ENCODE assay signal across 26 mouse cellular contexts in genomic region chr1:87001365-87001764, GRCm38 (mm10).
DNase-seq lines count a peak whose midpoint lies in the region; ATAC-seq and TF ChIP-seq lines count a peak whose summit lies in the region.
"Had no signal": no experiment of that assay in that cellular context is flagged by ENCODE, and none has a peak within 500 bp of the region (broad histone marks: within the 10 kb centered on the region; RNA-seq: fewer than 3 reads in every experiment).

No protein-coding gene starts in this region.

- no peak for TF ChIP-seq CTCF in heart, adult 2 months (IDR thresholded peaks at IDR 0.05)

- no peak overlapping the region for H3K9ac ChIP-seq in heart, adult 2 months (ENCODE audit: low read depth, low read length)
- H3K9ac ChIP-seq in hindbrain, embryonic 15.5 days, result no peak overlapping the region
- H3K9ac ChIP-seq: embryonic facial prominence, embryonic 15.5 days; forebrain, embryonic 13.5 days; kidney, embryonic 15.5 days; liver, embryonic 14.5 days; lung, embryonic 14.5 days; midbrain, embryonic 15.5 days; stomach, embryonic 15.5 days had no signal

- no peak overlapping the region for H3K27ac ChIP-seq in heart, adult 2 months
- H3K27ac ChIP-seq in hindbrain, embryonic 15.5 days (replicated peaks), result peak overlapping the region; percentile 31; the same call in 1 of the 2 replicates
- H3K27ac ChIP-seq: embryonic facial prominence, embryonic 15.5 days; forebrain, embryonic 13.5 days; kidney, embryonic 15.5 days; liver, embryonic 14.5 days; midbrain, embryonic 15.5 days; stomach, embryonic 15.5 days had no signal

- peak; percentile 77 for DNase-seq in heart, adult 11 months
- DNase-seq in heart, adult 2 months, result no peak
- DNase-seq in urinary bladder, postnatal 14 days (ENCODE audit: low spot score), result peak; percentile 4
- no peak for DNase-seq in urinary bladder, postnatal 4 days (ENCODE audit: low spot score in 2 of 2)
- DNase-seq in right cerebral cortex, postnatal 36 days (ENCODE audit: low spot score in 2 of 2), result no peak
- DNase-seq in retina, embryonic 14.5 days (ENCODE audit: low spot score), result no peak
- DNase-seq: adrenal gland, adult 2 months; adrenal gland, postnatal 36 days; cerebellum, adult 9-10 months; heart, postnatal 36 days; kidney, adult 18-20 months; kidney, postnatal 25 days; liver; lung, embryonic 14.5 days had no signal

- H3K4me1 ChIP-seq in heart, adult 2 months (ENCODE audit: control insufficient read depth, insufficient read depth, low read length), result no peaks in the 10 kb centered on the region
- peaks cover 10% of the 10 kb centered on the region; the same call in 1 of the 2 replicates for H3K4me1 ChIP-seq in hindbrain, embryonic 15.5 days (replicated peaks)
- H3K4me1 ChIP-seq: embryonic facial prominence, embryonic 15.5 days; stomach, embryonic 15.5 days had no signal

- intact Hi-C loops in heart, adult 2 months (cut with DNase I), result no loop called here

- TF ChIP-seq POLR2A in heart, adult 2 months (IDR thresholded peaks at IDR 0.05; ENCODE audit: insufficient read depth, low read depth, low read length), result no peak

- H3K4me2 ChIP-seq in hindbrain, embryonic 15.5 days, result no peak overlapping the region
- H3K4me2 ChIP-seq: embryonic facial prominence, embryonic 15.5 days; forebrain, embryonic 13.5 days; heart, embryonic 11.5 days; kidney, embryonic 15.5 days; lung, embryonic 14.5 days; midbrain, embryonic 15.5 days; stomach, embryonic 15.5 days had no signal

- TF ChIP-seq EP300 in heart, adult 2 months (IDR thresholded peaks at IDR 0.05; ENCODE audit: insufficient read depth, low read depth, low read length), result no peak

- H3K79me2 ChIP-seq in heart, adult 2 months (replicated peaks; ENCODE audit: control insufficient read depth, insufficient read depth, low read length), result no peaks in the 10 kb centered on the region

- ATAC-seq in hindbrain, embryonic 15.5 days (ENCODE audit: low FRiP score, low read depth), result no peak
- ATAC-seq: activated CD4-positive, CD25-positive, alpha-beta regulatory T cell, adult 4 months; forebrain, embryonic 13.5 days; inflammation-experienced regulatory T-cells, adult 6 months; midbrain, embryonic 15.5 days had no signal

- no peaks in the 10 kb centered on the region for H3K36me3 ChIP-seq in heart, adult 2 months (ENCODE audit: control insufficient read depth, insufficient read depth, low read length)
- H3K36me3 ChIP-seq in hindbrain, embryonic 15.5 days, result no peaks in the 10 kb centered on the region
- H3K36me3 ChIP-seq: embryonic facial prominence, embryonic 15.5 days; midbrain, embryonic 15.5 days; stomach, embryonic 15.5 days had no signal

- WGBS in heart, adult 2 months, result 76% methylated on average over 5 of the region's 5 CpGs
- 64% methylated on average over 5 of the region's 5 CpGs for WGBS in hindbrain, embryonic 15.5 days

- no peaks in the 10 kb centered on the region for H3K27me3 ChIP-seq in heart, adult 2 months (ENCODE audit: control insufficient read depth, insufficient read depth, low read length)
- no peaks in the 10 kb centered on the region for H3K27me3 ChIP-seq in hindbrain, embryonic 15.5 days
- H3K27me3 ChIP-seq: CH12.LX; embryonic facial prominence, embryonic 15.5 days; forebrain, embryonic 13.5 days; kidney, embryonic 15.5 days; midbrain, embryonic 15.5 days; stomach, embryonic 15.5 days had no signal

- no peaks in the 10 kb centered on the region for H3K9me3 ChIP-seq in hindbrain, embryonic 15.5 days
- H3K9me3 ChIP-seq: embryonic facial prominence, embryonic 15.5 days; forebrain, embryonic 13.5 days; kidney, embryonic 15.5 days; midbrain, embryonic 10.5 days; midbrain, embryonic 15.5 days; stomach, embryonic 15.5 days had no signal

- H3K4me3 ChIP-seq in heart, adult 2 months, result no peak overlapping the region
- H3K4me3 ChIP-seq in hindbrain, embryonic 15.5 days, result no peak overlapping the region
- H3K4me3 ChIP-seq: embryonic facial prominence, embryonic 15.5 days; forebrain, embryonic 13.5 days; kidney, embryonic 15.5 days; midbrain, embryonic 10.5 days; midbrain, embryonic 15.5 days; stomach, embryonic 15.5 days had no signal

Comparison
In these comparisons a context has a peak if more than half of its experiments do, and no peak if none do; other contexts are left out.
1. DNase-seq: peak in heart, adult 11 months (single experiment) and urinary bladder, postnatal 14 days (single experiment); none in heart, adult 2 months (0 of 2), urinary bladder, postnatal 4 days (0 of 2), right cerebral cortex, postnatal 36 days (0 of 2) and retina, embryonic 14.5 days (single experiment).